Mouse (Mus musculus): ENCODE data around the gene Ccdc187. TPM values are rescaled to one million over a fixed set of nuclear protein-coding genes. Genes with fewer than 3 reads are reported as not detected.

Gene Ccdc187
- polyA plus RNA-seq, 1 experiment from 2014 or later = 0.09 TPM

DNA sequence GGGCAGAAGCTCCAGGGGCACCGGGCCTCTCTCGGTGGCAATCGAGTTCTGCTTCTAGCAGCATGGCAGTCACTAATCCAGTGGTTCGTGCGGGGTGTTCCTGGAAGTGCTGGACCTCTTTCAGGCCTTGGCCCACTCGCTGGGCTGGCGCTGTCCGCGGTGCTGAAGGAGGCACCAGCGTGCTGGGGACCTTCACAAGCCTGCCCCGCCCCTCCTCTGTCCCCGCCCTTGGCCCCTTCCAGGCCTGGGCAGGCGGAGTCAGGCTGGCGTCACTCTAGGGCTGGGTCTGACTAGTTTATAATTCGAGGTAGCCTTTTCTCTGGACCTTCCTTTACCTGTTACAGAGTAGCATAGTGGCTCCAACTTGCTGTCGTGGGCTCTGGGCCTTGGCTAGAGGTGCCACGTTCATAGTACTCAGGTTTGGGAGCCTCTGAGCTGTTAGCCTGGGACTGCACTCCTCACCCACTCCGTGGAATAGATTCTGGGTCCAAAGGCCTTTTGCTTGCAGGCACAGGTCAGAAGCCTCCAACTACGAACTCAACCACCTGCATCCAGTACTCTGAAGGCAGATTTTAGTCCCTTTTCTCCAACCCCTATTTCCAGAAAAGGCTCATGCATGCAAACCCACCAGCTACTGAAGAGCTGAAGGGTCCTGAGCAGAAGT, 86.1 kb downstream of the Ccdc187 start, which contains the start of gene Lhx3:
Lhx3 (minus strand) TSS at position 164 of the 664 bp plus-strand sequence.
- 4% methylated on average over 19 of the region's 19 CpGs for WGBS
- no peak for TF ChIP-seq CTCF (IDR thresholded peaks at IDR 0.05; ENCODE audit: low read depth)
- Histone ChIP-seq H3K27ac (ENCODE audit: low read depth, low read length) (no peak within 1 kb of the TSS), H3K9ac (ENCODE audit: low read depth, low read length) (no peak within 1 kb of the TSS), H3K9me3 (ENCODE audit: control insufficient read depth) (no peaks in the 10 kb centered on the region), H3K4me1 (replicated peaks; ENCODE audit: control insufficient read depth, insufficient read depth, low read length) (no peaks in the 10 kb centered on the region), H3K4me2 (replicated peaks; ENCODE audit: low read depth) (peak within 1 kb of the TSS; percentile 45), H3K4me3 (ENCODE audit: low read depth, low read length) (no peak within 1 kb of the TSS), H3K36me3 (ENCODE audit: control insufficient read depth, insufficient read depth) (peaks cover 35% of the 10 kb centered on the region), H3K27me3 (replicated peaks; ENCODE audit: control insufficient read depth, insufficient read depth, low read length) (peaks cover 48% of the 10 kb centered on the region)
- peak; percentile 90 for ATAC-seq

- Histone ChIP-seq H3K9ac (ENCODE audit: low read depth, low read length) (no peak overlapping the region), H3K36me3 (ENCODE audit: control insufficient read depth, insufficient read depth) (peaks cover 30% of the 10 kb centered on the region), H3K9me3 (ENCODE audit: control insufficient read depth) (no peaks in the 10 kb centered on the region), H3K27me3 (replicated peaks; ENCODE audit: control insufficient read depth, insufficient read depth, low read length) (peaks cover 54% of the 10 kb centered on the region), H3K4me3 (ENCODE audit: low read depth, low read length) (no peak overlapping the region), H3K27ac (ENCODE audit: low read depth, low read length) (no peak overlapping the region), H3K4me2 (replicated peaks; ENCODE audit: low read depth) (no peak overlapping the region), H3K4me1 (replicated peaks; ENCODE audit: control insufficient read depth, insufficient read depth, low read length) (no peaks in the 10 kb centered on the region)
- WGBS = 19% methylated on average over 9 of the region's 9 CpGs
- no peak for TF ChIP-seq CTCF (IDR thresholded peaks at IDR 0.05; ENCODE audit: low read depth)
- no peak for ATAC-seq
Measured at GRCm38 (mm10) chr2:26207559-26207958, 86.8 kb downstream of the Ccdc187 start.

- peaks cover 12% of the 10 kb centered on the region for H3K36me3 ChIP-seq (ENCODE audit: control insufficient read depth, insufficient read depth)
Measured at GRCm38 (mm10) chr2:26205761-26206160, 88.6 kb downstream of the Ccdc187 start.

DNA sequence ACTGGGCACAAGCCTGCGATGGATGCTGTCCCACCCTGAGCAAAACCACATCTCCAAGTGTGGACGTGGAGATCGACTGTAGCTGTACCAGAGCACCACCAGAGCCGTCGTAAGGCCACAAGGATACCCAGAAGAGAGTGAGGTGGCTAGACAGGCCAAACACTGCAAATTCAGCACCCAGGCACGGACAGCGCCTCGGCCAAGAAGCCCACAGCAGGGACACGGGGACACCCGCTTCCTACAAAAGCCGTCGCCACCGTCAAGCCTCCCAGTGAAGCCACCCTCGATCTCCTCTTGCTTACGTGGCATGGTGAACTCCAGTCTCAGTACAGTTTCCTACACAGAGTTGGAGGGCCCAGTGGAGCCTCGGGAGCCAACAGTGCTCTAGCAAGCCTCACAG, 89.2 kb downstream of the Ccdc187 start:
- no peak overlapping the region for H3K9ac ChIP-seq (ENCODE audit: low read depth, low read length)
- WGBS = 2% methylated on average over 16 of the region's 16 CpGs
- ATAC-seq = no peak

More at GRCm38 (mm10) chr2:26205761-26206160, 88.6 kb downstream of the Ccdc187 start:
- TF ChIP-seq CTCF (IDR thresholded peaks at IDR 0.05; ENCODE audit: low read depth) = no peak
- H3K4me3 ChIP-seq (ENCODE audit: low read depth, low read length) = no peak overlapping the region
- 23% methylated on average over 10 of the region's 10 CpGs for WGBS
- H3K9ac ChIP-seq (ENCODE audit: low read depth, low read length) = no peak overlapping the region
- peaks cover 72% of the 10 kb centered on the region for H3K27me3 ChIP-seq (replicated peaks; ENCODE audit: control insufficient read depth, insufficient read depth, low read length)
- no peak for ATAC-seq
- no peak overlapping the region for H3K27ac ChIP-seq (ENCODE audit: low read depth, low read length)
- H3K4me2 ChIP-seq (replicated peaks; ENCODE audit: low read depth) = no peak overlapping the region
- no peaks in the 10 kb centered on the region for H3K4me1 ChIP-seq (replicated peaks; ENCODE audit: control insufficient read depth, insufficient read depth, low read length)
- H3K9me3 ChIP-seq (ENCODE audit: control insufficient read depth) = no peaks in the 10 kb centered on the region

DNA sequence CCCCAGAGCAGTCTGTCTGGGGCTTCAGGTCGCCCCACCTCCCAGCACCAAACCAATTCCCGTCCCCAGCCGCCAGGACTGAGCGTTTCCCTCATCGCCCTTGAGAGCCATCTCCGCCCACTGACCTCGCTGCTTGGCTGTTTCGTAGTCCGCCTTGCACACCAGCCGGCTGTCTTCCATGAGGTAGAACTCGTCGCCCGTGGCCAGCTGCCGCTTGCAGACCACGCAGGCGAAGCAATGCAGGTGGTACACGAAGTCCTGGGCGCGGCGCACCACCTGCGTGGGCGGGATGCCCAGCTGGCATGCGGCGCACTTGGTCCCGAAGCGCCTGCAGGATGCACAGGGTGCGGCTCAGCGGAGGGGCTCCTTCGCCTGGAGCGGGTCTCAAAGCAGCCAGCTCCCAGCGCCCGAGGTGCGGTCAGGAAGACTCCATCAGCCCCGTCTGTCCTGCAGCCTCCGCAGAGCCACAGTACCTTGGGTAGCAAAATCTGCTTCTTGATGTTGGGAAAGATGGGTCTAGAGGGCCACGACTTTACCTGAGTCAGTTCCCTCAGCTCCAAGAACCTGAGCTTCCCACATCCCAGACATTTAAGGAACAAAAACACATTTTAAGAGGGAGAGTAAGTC, 91.4 kb downstream of the Ccdc187 start:
- no peak overlapping the region for H3K9ac ChIP-seq (ENCODE audit: low read depth, low read length)
- H3K4me1 ChIP-seq (replicated peaks; ENCODE audit: control insufficient read depth, insufficient read depth, low read length) = no peaks in the 10 kb centered on the region
- 4% methylated on average over 36 of the region's 36 CpGs for WGBS
- H3K4me3 ChIP-seq (ENCODE audit: low read depth, low read length) = no peak overlapping the region
- no peak overlapping the region for H3K27ac ChIP-seq (ENCODE audit: low read depth, low read length)
- no peaks in the 10 kb centered on the region for H3K36me3 ChIP-seq (ENCODE audit: control insufficient read depth, insufficient read depth)
- no peak overlapping the region for H3K4me2 ChIP-seq (replicated peaks; ENCODE audit: low read depth)
- no peak for TF ChIP-seq CTCF (IDR thresholded peaks at IDR 0.05; ENCODE audit: low read depth)
- peaks cover 99% of the 10 kb centered on the region for H3K27me3 ChIP-seq (replicated peaks; ENCODE audit: control insufficient read depth, insufficient read depth, low read length)
- no peak for ATAC-seq
- no peaks in the 10 kb centered on the region for H3K9me3 ChIP-seq (ENCODE audit: control insufficient read depth)

More for the DNA sequence above, 89.2 kb downstream of the Ccdc187 start:
- H3K4me1 ChIP-seq (replicated peaks; ENCODE audit: control insufficient read depth, insufficient read depth, low read length) = no peaks in the 10 kb centered on the region
- H3K27me3 ChIP-seq (replicated peaks; ENCODE audit: control insufficient read depth, insufficient read depth, low read length) = peaks cover 79% of the 10 kb centered on the region
- no peak overlapping the region for H3K4me3 ChIP-seq (ENCODE audit: low read depth, low read length)
- H3K27ac ChIP-seq (ENCODE audit: low read depth, low read length) = no peak overlapping the region
- no peak for TF ChIP-seq CTCF (IDR thresholded peaks at IDR 0.05; ENCODE audit: low read depth)
- no peaks in the 10 kb centered on the region for H3K9me3 ChIP-seq (ENCODE audit: control insufficient read depth)
- H3K4me2 ChIP-seq (replicated peaks; ENCODE audit: low read depth) = no peak overlapping the region
- H3K36me3 ChIP-seq (ENCODE audit: control insufficient read depth, insufficient read depth) = peaks cover 6% of the 10 kb centered on the region

DNA sequence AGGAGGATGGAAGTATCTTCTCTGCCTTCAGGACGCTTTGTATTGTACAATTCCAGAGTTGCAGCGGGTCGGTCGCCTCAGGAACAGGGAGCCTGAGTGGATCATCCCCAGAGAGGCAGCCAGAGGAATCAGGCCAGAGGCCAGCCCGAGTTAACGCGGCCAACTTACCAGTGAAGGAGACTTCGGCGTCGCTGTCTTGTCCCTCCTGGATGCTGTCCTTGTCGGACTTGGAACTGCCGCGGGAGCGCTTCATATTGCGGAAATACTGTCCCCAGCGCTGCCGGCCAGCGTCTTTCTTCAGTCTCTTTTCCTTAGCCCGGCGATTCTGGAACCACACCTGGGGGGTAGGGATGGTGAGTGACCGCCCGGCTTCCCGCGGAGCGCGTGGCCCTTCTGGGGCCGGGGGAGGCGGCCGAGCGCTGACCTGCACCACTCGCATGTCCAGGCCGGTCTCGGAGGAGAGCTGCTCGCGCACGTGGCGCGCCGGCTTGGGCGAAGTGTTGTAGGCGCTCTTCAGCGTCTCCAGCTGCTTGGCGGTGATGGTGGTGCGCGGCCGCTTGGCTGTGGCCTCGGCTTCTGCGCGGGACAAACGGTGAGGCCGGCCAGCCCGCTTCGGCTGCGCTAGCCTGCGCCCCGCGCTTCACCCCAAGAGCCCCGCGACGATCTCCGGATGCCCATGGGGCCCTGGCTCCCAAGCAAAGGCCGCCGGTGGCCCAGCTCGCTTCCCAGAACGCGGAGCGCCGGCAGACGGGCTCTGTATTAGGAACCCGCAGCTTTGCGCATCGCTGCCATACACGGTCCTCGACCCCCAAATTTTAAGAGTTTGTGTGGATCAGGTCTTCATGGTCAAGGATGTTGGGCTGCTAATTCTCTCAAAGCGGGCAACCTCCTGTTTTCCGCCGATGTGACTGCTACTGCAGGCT, 92.2 kb downstream of the Ccdc187 start:
- H3K4me1 ChIP-seq (replicated peaks; ENCODE audit: control insufficient read depth, insufficient read depth, low read length) = no peaks in the 10 kb centered on the region
- no peak overlapping the region for H3K4me3 ChIP-seq (ENCODE audit: low read depth, low read length)
- no peak overlapping the region for H3K27ac ChIP-seq (ENCODE audit: low read depth, low read length)
- no peaks in the 10 kb centered on the region for H3K9me3 ChIP-seq (ENCODE audit: control insufficient read depth)
- H3K36me3 ChIP-seq (ENCODE audit: control insufficient read depth, insufficient read depth) = no peaks in the 10 kb centered on the region
- H3K4me2 ChIP-seq (replicated peaks; ENCODE audit: low read depth) = no peak overlapping the region; the same call in 1 of the 2 replicates
- WGBS = 1% methylated on average over 76 of the region's 77 CpGs
- no peak for ATAC-seq
- H3K27me3 ChIP-seq (replicated peaks; ENCODE audit: control insufficient read depth, insufficient read depth, low read length) = peaks cover 96% of the 10 kb centered on the region
- no peak overlapping the region for H3K9ac ChIP-seq (ENCODE audit: low read depth, low read length)
- TF ChIP-seq CTCF (IDR thresholded peaks at IDR 0.05; ENCODE audit: low read depth) = no peak

Measured in intestine, postnatal 0 days (tissue).